ENCODE assay signal across 8 mouse cellular contexts in the genomic region with DNA sequence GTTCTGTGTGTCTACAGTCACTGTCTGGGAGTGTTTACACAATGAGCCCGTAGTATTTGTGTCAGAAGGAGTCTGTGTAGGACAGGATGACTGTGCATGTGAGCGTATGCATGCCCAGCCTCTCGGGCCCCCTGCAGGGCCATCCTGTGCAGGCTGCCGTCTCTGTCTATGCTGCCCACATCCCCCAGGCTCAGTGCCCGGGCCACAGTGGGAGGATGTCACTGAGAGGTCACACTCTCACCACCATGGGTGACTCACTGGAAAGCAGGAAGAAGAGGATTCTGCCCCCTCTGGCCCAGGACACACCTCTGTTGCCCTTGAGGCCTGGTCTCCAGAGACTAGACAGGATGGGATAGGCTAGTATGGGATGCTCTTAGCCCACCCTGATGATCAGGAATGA. TPM values are rescaled to one million over a fixed set of nuclear protein-coding genes. Genes with fewer than 3 reads are reported as not detected.
DNase-seq lines count a peak whose midpoint lies in the region; ATAC-seq lines count a peak whose summit lies in the region.

No protein-coding gene starts in this region.

- 65% methylated on average over 5 of the region's 5 CpGs for WGBS in forebrain, embryonic 12.5 days
- 53% methylated on average over 5 of the region's 5 CpGs for whole genome bisulfite sequencing in forebrain, embryonic 15.5 days
- WGBS in embryonic facial prominence, embryonic 10.5 days: 62% methylated on average over 5 of the region's 5 CpGs

- no peak for ATAC-seq in forebrain, embryonic 12.5 days (ENCODE audit: low FRiP score)
- ATAC-seq in forebrain, embryonic 15.5 days (replicated peaks): no peak

- H3K4me2 ChIP-seq in forebrain, embryonic 12.5 days: peak overlapping the region; percentile 81; the same call in 1 of the 2 replicates
- H3K4me2 ChIP-seq in forebrain, embryonic 15.5 days (replicated peaks): no peak overlapping the region

- H3K9ac ChIP-seq in forebrain, embryonic 12.5 days: 0 out of 2 replicates have a peak overlapping the region, but pooled peaks have one; percentile 4
- no peak overlapping the region for H3K9ac ChIP-seq in forebrain, embryonic 15.5 days (replicated peaks)

- H3K27ac ChIP-seq in forebrain, embryonic 12.5 days: no peak overlapping the region
- no peak overlapping the region for H3K27ac ChIP-seq in forebrain, embryonic 15.5 days (replicated peaks)
- no peak overlapping the region for H3K27ac ChIP-seq in embryonic facial prominence, embryonic 10.5 days (replicated peaks)

- peak; percentile 94 for DNase-seq in 416B (ENCODE audit: low read depth)
- DNase-seq in embryonic facial prominence, embryonic 10.5 days (ENCODE audit: low spot score): no peak
- DNase-seq in kidney, postnatal 10 days: peak; percentile 58
- DNase-seq in spleen, postnatal 14 days (ENCODE audit: low spot score in 2 of 2): no peak
- no peak for DNase-seq in urinary bladder, postnatal 25 days (ENCODE audit: low spot score)
- no peak for DNase-seq in left cerebral cortex, adult 11 months (ENCODE audit: low spot score)

- H3K27me3 ChIP-seq in forebrain, embryonic 12.5 days: peaks cover 82% of the 10 kb centered on the region
- H3K27me3 ChIP-seq in forebrain, embryonic 15.5 days: peaks cover 13% of the 10 kb centered on the region
- H3K27me3 ChIP-seq in embryonic facial prominence, embryonic 10.5 days (replicated peaks; ENCODE audit: low read depth, poor library complexity, severe bottlenecking): peaks cover 96% of the 10 kb centered on the region

- H3K4me3 ChIP-seq in forebrain, embryonic 12.5 days (replicated peaks): no peak overlapping the region
- no peak overlapping the region for H3K4me3 ChIP-seq in forebrain, embryonic 15.5 days
- peak overlapping the region; percentile 25 for H3K4me3 ChIP-seq in embryonic facial prominence, embryonic 10.5 days

- H3K36me3 ChIP-seq in forebrain, embryonic 12.5 days (replicated peaks): no peaks in the 10 kb centered on the region
- no peaks in the 10 kb centered on the region for H3K36me3 ChIP-seq in forebrain, embryonic 15.5 days
- no peaks in the 10 kb centered on the region for H3K36me3 ChIP-seq in embryonic facial prominence, embryonic 10.5 days (replicated peaks)

- no peaks in the 10 kb centered on the region for H3K9me3 ChIP-seq in forebrain, embryonic 12.5 days
- no peaks in the 10 kb centered on the region for H3K9me3 ChIP-seq in forebrain, embryonic 15.5 days
- no peaks in the 10 kb centered on the region for H3K9me3 ChIP-seq in embryonic facial prominence, embryonic 10.5 days

- peaks cover 47% of the 10 kb centered on the region for H3K4me1 ChIP-seq in forebrain, embryonic 12.5 days
- H3K4me1 ChIP-seq in forebrain, embryonic 15.5 days: peaks cover 58% of the 10 kb centered on the region
- H3K4me1 ChIP-seq in embryonic facial prominence, embryonic 10.5 days: peaks cover 64% of the 10 kb centered on the region

RNA-seq across cellular contexts. Expression of a gene that starts 2.9 kb away (rescaled TPM):
- 10.0 and 12.0 TPM in 2 replicates for polyA plus RNA-seq in forebrain, embryonic 12.5 days (2016; fragmentation: Nextera tagmentation; extraction: Ambion mirVana)
- polyA plus RNA-seq in forebrain, embryonic 15.5 days (2015; fragmentation: Nextera tagmentation; extraction: Ambion mirVana): 10.6 and 14.3 TPM in 2 replicates
- 3.4 and 3.5 TPM in 2 replicates for polyA plus RNA-seq in embryonic facial prominence, embryonic 10.5 days (2016; fragmentation: Nextera tagmentation; extraction: Ambion mirVana)

RNA-seq across cellular contexts. Expression of a gene that starts 14.1 kb away (rescaled TPM):
- polyA plus RNA-seq in forebrain, embryonic 12.5 days (2016; fragmentation: Nextera tagmentation; extraction: Ambion mirVana): 170 and 172 TPM in 2 replicates
- polyA plus RNA-seq in forebrain, embryonic 15.5 days (2015; fragmentation: Nextera tagmentation; extraction: Ambion mirVana): 190 and 200 TPM in 2 replicates
- 147 and 151 TPM in 2 replicates for polyA plus RNA-seq in embryonic facial prominence, embryonic 10.5 days (2016; fragmentation: Nextera tagmentation; extraction: Ambion mirVana)

RNA-seq across cellular contexts. Expression of a gene that starts 17.5 kb away (rescaled TPM):
- polyA plus RNA-seq in forebrain, embryonic 12.5 days (2016; fragmentation: Nextera tagmentation; extraction: Ambion mirVana): 6.1 and 6.7 TPM in 2 replicates
- 11.1 and 13.3 TPM in 2 replicates for polyA plus RNA-seq in forebrain, embryonic 15.5 days (2015; fragmentation: Nextera tagmentation; extraction: Ambion mirVana)
- polyA plus RNA-seq in embryonic facial prominence, embryonic 10.5 days (2016; fragmentation: Nextera tagmentation; extraction: Ambion mirVana): 7.9 and 8.0 TPM in 2 replicates

RNA-seq across cellular contexts. Expression of a gene that starts 27.6 kb away (rescaled TPM):
- 63.4 and 65.3 TPM in 2 replicates for polyA plus RNA-seq in forebrain, embryonic 12.5 days (2016; fragmentation: Nextera tagmentation; extraction: Ambion mirVana)
- 66.9 and 67.9 TPM in 2 replicates for polyA plus RNA-seq in forebrain, embryonic 15.5 days (2015; fragmentation: Nextera tagmentation; extraction: Ambion mirVana)
- polyA plus RNA-seq in embryonic facial prominence, embryonic 10.5 days (2016; fragmentation: Nextera tagmentation; extraction: Ambion mirVana): 72.0 and 74.9 TPM in 2 replicates

RNA-seq across cellular contexts. Expression of a gene that starts 39.4 kb away (rescaled TPM):
- 0.29 TPM in 1 of 2 replicates, not detected in the other for polyA plus RNA-seq in forebrain, embryonic 12.5 days (2016; fragmentation: Nextera tagmentation; extraction: Ambion mirVana)
- polyA plus RNA-seq in forebrain, embryonic 15.5 days (2015; fragmentation: Nextera tagmentation; extraction: Ambion mirVana): 0.33 TPM in 1 of 2 replicates, not detected in the other
- 0.19 and 0.23 TPM in 2 replicates for polyA plus RNA-seq in embryonic facial prominence, embryonic 10.5 days (2016; fragmentation: Nextera tagmentation; extraction: Ambion mirVana)

Comparison
In these comparisons a context has a peak if more than half of its experiments do, and no peak if none do; other contexts are left out.
1. DNase-seq: peak in 416B (single experiment) and kidney, postnatal 10 days (single experiment); none in embryonic facial prominence, embryonic 10.5 days (single experiment), spleen, postnatal 14 days (0 of 2), urinary bladder, postnatal 25 days (single experiment) and left cerebral cortex, adult 11 months (single experiment).